ENCODE assay signal across 18 mouse cellular contexts in genomic region chr7:77076033-77076432, GRCm38 (mm10).
"Had no signal": no experiment of that assay in that cellular context is flagged by ENCODE, and none has a peak within 500 bp of the region (broad histone marks: within the 10 kb centered on the region; RNA-seq: fewer than 3 reads in every experiment).

No protein-coding gene starts in this region.

- H3K36me3 ChIP-seq: midbrain, embryonic 10.5 days; midbrain, embryonic 12.5 days; neural tube, embryonic 13.5 days; neural tube, embryonic 15.5 days had no signal

- H3K9me3 ChIP-seq: midbrain, embryonic 10.5 days; midbrain, embryonic 12.5 days; neural tube, embryonic 13.5 days; neural tube, embryonic 15.5 days had no signal

- H3K9ac ChIP-seq: lung, embryonic 14.5 days; midbrain, embryonic 12.5 days; neural tube, embryonic 13.5 days; neural tube, embryonic 15.5 days had no signal

- H3K4me1 ChIP-seq: midbrain, embryonic 10.5 days; midbrain, embryonic 12.5 days; neural tube, embryonic 13.5 days; neural tube, embryonic 15.5 days had no signal

- H3K4me3 ChIP-seq: midbrain, embryonic 10.5 days; midbrain, embryonic 12.5 days; myocyte; neural tube, embryonic 13.5 days; neural tube, embryonic 15.5 days had no signal

- DNase-seq: lung, embryonic 14.5 days; lung, postnatal 10 days; lung, postnatal 4 days; midbrain, embryonic 14.5 days; retina, postnatal 1 day; right cerebral cortex, adult 18-20 months; right cerebral cortex, postnatal 25 days; right cerebral cortex, postnatal 4 days; spleen, adult 18-20 months; thymus, adult 18-20 months; thymus, postnatal 14 days; thymus, postnatal 36 days had no signal

- H3K27ac ChIP-seq: midbrain, embryonic 10.5 days; midbrain, embryonic 12.5 days; neural tube, embryonic 13.5 days; neural tube, embryonic 15.5 days had no signal

- H3K4me2 ChIP-seq: lung, embryonic 14.5 days; midbrain, embryonic 12.5 days; neural tube, embryonic 13.5 days; neural tube, embryonic 15.5 days had no signal

- H3K27me3 ChIP-seq: midbrain, embryonic 12.5 days; neural tube, embryonic 13.5 days; neural tube, embryonic 15.5 days had no signal

- ATAC-seq: midbrain, embryonic 16.5 days had no signal
